22 mouse cellular contexts compared by ENCODE assay signal in genomic region chr4:148069602-148070218, GRCm38 (mm10). TPM values are rescaled to one million over a fixed set of nuclear protein-coding genes. Genes with fewer than 3 reads are reported as not detected.
DNase-seq lines count a peak whose midpoint lies in the region; ATAC-seq and TF ChIP-seq lines count a peak whose summit lies in the region.
"Had no signal": no experiment of that assay in that cellular context is flagged by ENCODE, and none has a peak within 500 bp of the region (broad histone marks: within the 10 kb centered on the region; RNA-seq: fewer than 3 reads in every experiment).

No protein-coding gene starts in this region.

- DNase-seq in gastrocnemius, postnatal 10 days = peak; percentile 4
- no peak for DNase-seq in gastrocnemius, adult 8-10 months (ENCODE audit: low spot score in 2 of 2)
- DNase-seq in right cerebral cortex, postnatal 36 days (ENCODE audit: low spot score in 2 of 2) = no peak
- no peak for DNase-seq in urinary bladder, postnatal 25 days (ENCODE audit: low spot score)
- DNase-seq: adrenal gland, postnatal 25 days; cerebellum, adult 18-20 months; cerebellum, postnatal 25 days; heart, postnatal 36 days; kidney, adult 18-20 months; lung, embryonic 14.5 days; lung, postnatal 14 days; thymus, postnatal 25 days had no signal

- no peak overlapping the region for H3K4me3 ChIP-seq in small intestine, adult 2 months (ENCODE audit: low read depth, low read length)
- H3K4me3 ChIP-seq: forebrain, embryonic 13.5 days; kidney, embryonic 15.5 days; limb, embryonic 12.5 days; liver, embryonic 15.5 days; midbrain, embryonic 12.5 days had no signal

- H3K27ac ChIP-seq in small intestine, adult 2 months (ENCODE audit: insufficient read depth, low read depth, low read length) = 0 out of 2 replicates have a peak overlapping the region, but pooled peaks have one; percentile 12
- H3K27ac ChIP-seq: forebrain, embryonic 13.5 days; hindbrain, embryonic 14.5 days; kidney, embryonic 15.5 days; limb, embryonic 12.5 days; liver, embryonic 15.5 days; midbrain, embryonic 12.5 days had no signal

- H3K4me1 ChIP-seq in small intestine, adult 2 months (ENCODE audit: control insufficient read depth, insufficient read depth, insufficient read length, low read length) = no peaks in the 10 kb centered on the region; the same call in 1 of the 2 replicates
- H3K4me1 ChIP-seq: forebrain, embryonic 13.5 days had no signal

- peak; percentile 80 for ATAC-seq in CD4-positive, CD25-positive, alpha-beta regulatory T cell, adult 4 months
- peak; percentile 53 for ATAC-seq in granulocyte monocyte progenitor cell, adult 5-6 weeks (replicated peaks; ENCODE audit: poor library complexity, severe bottlenecking)
- ATAC-seq in megakaryocyte, adult 5-6 weeks (ENCODE audit: poor library complexity, severe bottlenecking) = no peak; the same call in 1 of the 2 replicates
- ATAC-seq: forebrain, embryonic 13.5 days had no signal

- TF ChIP-seq CTCF in small intestine, adult 2 months (IDR thresholded peaks at IDR 0.05; ENCODE audit: extremely low read depth, insufficient read length, insufficient replicate concordance, low read depth, low read length) = no peak

- 71% methylated on average over 9 of the region's 9 CpGs for WGBS in small intestine, adult 2 months

- H3K36me3 ChIP-seq in small intestine, adult 2 months (ENCODE audit: control insufficient read depth, insufficient read depth, low read length) = no peaks in the 10 kb centered on the region
- H3K36me3 ChIP-seq: kidney, embryonic 15.5 days; limb, embryonic 12.5 days; liver, embryonic 15.5 days; midbrain, embryonic 12.5 days had no signal

- no peak for TF ChIP-seq POLR2A in small intestine, adult 2 months (IDR thresholded peaks at IDR 0.05; ENCODE audit: low read depth, low read length)

- H3K27me3 ChIP-seq in small intestine, adult 2 months (ENCODE audit: control insufficient read depth, insufficient read depth, low read length) = no peaks in the 10 kb centered on the region
- H3K27me3 ChIP-seq: forebrain, embryonic 13.5 days; kidney, embryonic 15.5 days; limb, embryonic 12.5 days; liver, embryonic 15.5 days had no signal

RNA-seq across cellular contexts. Expression of gene Agtrap, which starts 18.1 kb away (rescaled TPM):
- 10 to 100 TPM; 14.9 to 15.5 TPM for total RNA-seq in gastrocnemius, postnatal 10 days (2021)
- 10 to 100 TPM; 11.8 to 15.2 (median 13.8) TPM for total RNA-seq in gastrocnemius, adult 8-10 months (2022)
- polyA plus RNA-seq in CD4-positive, CD25-positive, alpha-beta regulatory T cell, adult 4 months (2017; shearing (Covaris generic)) = 10 to 100 TPM; 19.0 to 20.0 TPM
- 28.5 and 30.0 TPM in 2 replicates for total RNA-seq in granulocyte monocyte progenitor cell, adult 5-6 weeks (2014; fragmentation: Nextera tagmentation)
- total RNA-seq in granulocyte monocyte progenitor cell, adult 5-6 weeks (2017) = 28.2 and 30.8 TPM in 2 replicates
- polyA plus RNA-seq in small intestine, adult 2 months (2012; rRNA removed) = 10.3 and 14.2 TPM in 2 replicates
- total RNA-seq in megakaryocyte, adult 5-6 weeks (2015) = 13.8 and 19.0 TPM in 2 replicates
- 31.9 and 36.0 TPM in 2 replicates for total RNA-seq in megakaryocyte, adult 5-6 weeks (2017)

RNA-seq across cellular contexts. Expression of gene Mthfr, which starts 30.8 kb away (rescaled TPM):
- total RNA-seq in gastrocnemius, postnatal 10 days (2021) = 10 to 100 TPM; 20.0 to 23.4 TPM
- total RNA-seq in gastrocnemius, adult 8-10 months (2022) = 1 to 10 TPM; 4.8 to 7.0 (median 6.3) TPM
- 10 to 100 TPM in 1 of 2 experiments, 1 to 10 TPM in 1; 6.8 to 23.1 TPM for polyA plus RNA-seq in CD4-positive, CD25-positive, alpha-beta regulatory T cell, adult 4 months (2017; shearing (Covaris generic))
- total RNA-seq in granulocyte monocyte progenitor cell, adult 5-6 weeks (2014; fragmentation: Nextera tagmentation) = 5.4 and 7.6 TPM in 2 replicates
- total RNA-seq in granulocyte monocyte progenitor cell, adult 5-6 weeks (2017) = 2.7 and 9.0 TPM in 2 replicates
- 5.6 and 8.8 TPM in 2 replicates for polyA plus RNA-seq in small intestine, adult 2 months (2012; rRNA removed)
- total RNA-seq in megakaryocyte, adult 5-6 weeks (2015) = 14.0 and 14.3 TPM in 2 replicates
- 10.1 and 15.8 TPM in 2 replicates for total RNA-seq in megakaryocyte, adult 5-6 weeks (2017)

RNA-seq across cellular contexts. Expression of gene Clcn6, which starts 31.1 kb away (rescaled TPM):
- total RNA-seq in gastrocnemius, postnatal 10 days (2021) = 1 to 10 TPM; 7.1 to 8.5 TPM
- total RNA-seq in gastrocnemius, adult 8-10 months (2022) = 1 to 10 TPM; 4.1 to 5.3 (median 4.7) TPM
- polyA plus RNA-seq in CD4-positive, CD25-positive, alpha-beta regulatory T cell, adult 4 months (2017; shearing (Covaris generic)) = 1 to 10 TPM; 4.2 to 5.5 TPM
- total RNA-seq in granulocyte monocyte progenitor cell, adult 5-6 weeks (2014; fragmentation: Nextera tagmentation) = 7.4 and 9.1 TPM in 2 replicates
- total RNA-seq in granulocyte monocyte progenitor cell, adult 5-6 weeks (2017) = 1.3 and 4.3 TPM in 2 replicates
- 2.7 and 2.8 TPM in 2 replicates for polyA plus RNA-seq in small intestine, adult 2 months (2012; rRNA removed)
- total RNA-seq in megakaryocyte, adult 5-6 weeks (2015) = 5.5 and 7.0 TPM in 2 replicates
- 2.7 and 10.1 TPM in 2 replicates for total RNA-seq in megakaryocyte, adult 5-6 weeks (2017)
